Mouse (Mus musculus) left cerebral cortex, postnatal 36 days (tissue): Measurements from ENCODE around the gene Tgfbr3. TPM values are rescaled to one million over a fixed set of nuclear protein-coding genes. Genes with fewer than 3 reads are reported as not detected.
"Not testable (repeated sequence)": the region's sequence is repeated elsewhere in the genome, so short reads cannot be mapped to it uniquely, and the experiment has no call there.

ENCODE experiments used
- DNase-seq, 2 experiments: peaks; one replicate each; pipeline ENCODE4 v3.0.0; 2021 to 2022; ENCODE audit warnings: low spot score in 2 of 2, mixed read lengths in 1 of 2
- intact Hi-C: fragments of 180-260 bp; cut with DNase I; formaldehyde crosslinking; loops from one replicate; pipeline ENCODE4 v1.15.1; 2025
- total RNA-seq, 2 experiments: library from RNA; stranded (reverse); gene quantifications; 2 replicates each; pipeline ENCODE4 v1.2.3; 2021

Gene Tgfbr3
- total RNA-seq, 2 experiments from 2014 or later = 7.9 to 10.1 TPM

DNA sequence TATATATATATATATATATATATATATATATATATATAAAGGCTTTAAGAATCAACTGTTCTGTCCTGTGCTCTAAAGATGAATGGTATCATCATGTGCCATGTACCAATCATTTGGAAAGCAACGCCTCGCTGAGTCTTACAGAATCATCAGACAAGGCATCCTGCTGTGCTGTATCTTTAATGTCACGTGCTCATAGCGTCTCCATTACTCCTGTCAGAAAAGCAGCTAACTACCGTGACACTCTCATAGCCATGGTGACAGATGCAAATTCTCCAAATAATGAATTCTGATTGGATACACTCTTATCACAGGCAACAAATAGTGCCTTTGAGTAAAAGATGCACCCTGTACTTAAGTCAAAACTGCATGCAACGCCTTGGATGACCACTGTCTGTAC is 40.7 kb downstream of the Tgfbr3 start:
- intact Hi-C loops = no loop called here
- DNase-seq = no peak

DNA sequence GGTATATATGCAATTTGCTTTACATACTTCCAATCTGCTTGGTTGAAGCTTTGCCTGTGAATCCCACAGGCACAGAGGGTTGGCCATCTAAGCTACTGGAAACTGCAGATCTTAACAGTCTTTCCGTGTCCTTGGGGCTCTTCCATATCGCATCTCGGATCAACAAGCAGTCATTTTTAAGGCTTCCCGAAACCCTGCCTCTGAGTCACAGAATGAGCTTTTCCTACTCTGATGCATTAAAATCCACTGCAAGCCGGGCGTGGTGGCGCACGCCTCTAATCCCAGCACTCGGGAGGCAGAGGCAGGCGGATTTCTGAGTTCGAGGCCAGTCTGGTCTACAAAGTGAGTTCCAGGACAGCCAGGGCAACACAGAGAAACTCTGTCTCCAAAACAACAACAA is 41.1 kb downstream of the Tgfbr3 start:
- DNase-seq, intact Hi-C loops: not testable (repeated sequence)

DNA sequence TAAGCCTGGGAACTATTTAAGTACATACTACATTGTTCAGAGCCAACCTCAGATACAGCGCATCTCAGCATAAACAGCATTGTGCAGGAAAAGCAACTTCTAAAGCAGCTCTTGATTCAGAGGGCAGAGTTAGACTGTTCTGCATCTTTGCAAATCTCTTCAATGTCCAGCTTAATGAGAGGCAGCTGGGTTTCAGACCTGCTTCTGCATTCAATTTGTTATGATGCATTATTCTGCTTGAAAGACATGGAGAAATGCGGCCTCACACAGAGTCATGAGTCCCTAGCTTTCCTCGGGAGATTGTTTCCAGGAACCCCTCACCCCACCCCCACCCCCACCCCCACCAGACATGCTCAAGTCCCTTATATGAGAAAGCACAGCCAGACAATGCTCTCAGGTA is 41.6 kb downstream of the Tgfbr3 start:
- DNase-seq = no peak
- intact Hi-C loops = no loop called here

DNA sequence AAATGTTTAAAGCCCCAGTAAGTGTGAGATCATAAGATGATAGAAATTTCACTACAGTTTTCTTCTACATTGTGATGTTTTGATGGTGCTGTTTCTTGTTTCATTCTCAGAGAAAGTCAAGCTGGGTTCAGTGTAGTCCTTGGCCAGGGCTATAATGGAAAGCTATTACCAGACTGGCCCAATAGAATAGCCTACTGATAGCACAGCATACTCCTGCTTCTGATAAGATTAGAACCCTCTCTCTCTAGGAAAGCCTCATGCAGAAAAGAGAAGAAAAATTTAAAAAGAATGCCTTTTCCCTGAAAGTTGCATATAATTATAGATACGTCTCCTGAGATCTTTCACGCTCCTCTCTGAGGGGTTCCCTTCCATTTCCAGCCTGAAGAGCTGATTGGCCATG is 46.0 kb downstream of the Tgfbr3 start:
- intact Hi-C loops = no loop called here

DNA sequence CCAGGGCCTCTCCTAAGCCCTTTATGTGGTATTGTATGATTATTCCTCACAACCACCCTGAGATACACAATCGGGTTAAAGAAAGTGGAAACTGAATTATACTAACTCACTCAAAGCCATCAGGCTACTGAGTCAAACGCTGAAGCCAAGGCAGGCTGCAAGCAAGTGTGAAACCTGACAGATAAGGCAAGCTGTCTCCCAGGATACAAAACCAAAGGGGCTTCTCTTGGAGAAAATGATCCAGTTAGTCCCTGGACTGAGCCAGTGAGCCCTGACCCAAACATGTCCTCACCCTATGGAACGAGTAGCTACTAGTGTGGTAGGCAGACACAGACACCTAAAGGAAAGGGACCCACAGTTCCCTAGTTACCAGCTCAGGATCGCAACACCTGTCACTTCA is 46.4 kb downstream of the Tgfbr3 start:
- intact Hi-C loops = no loop called here
- DNase-seq = no peak

More for the DNA sequence above, 46.0 kb downstream of the Tgfbr3 start:
- DNase-seq = no peak

DNA sequence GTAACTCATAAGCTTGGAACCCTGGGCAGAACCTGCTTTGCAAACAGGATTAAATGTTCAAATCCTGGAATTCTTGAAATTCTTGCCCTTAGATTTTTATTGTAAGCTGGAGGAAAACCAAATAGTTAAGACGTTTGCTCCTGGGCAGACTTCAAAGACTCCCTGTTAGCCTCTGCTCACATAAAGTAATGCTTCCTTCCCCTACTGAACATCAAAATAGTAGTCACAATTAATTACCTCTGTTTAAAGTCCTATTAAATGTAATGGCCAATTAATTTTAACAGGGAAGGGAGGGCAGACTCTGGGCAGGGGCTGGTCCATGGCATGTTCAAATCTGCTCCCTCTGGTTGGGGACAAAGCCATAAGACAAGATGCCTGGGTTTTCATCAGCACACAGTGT is 49.2 kb downstream of the Tgfbr3 start:
- no peak for DNase-seq
- intact Hi-C loops = no loop called here

DNA sequence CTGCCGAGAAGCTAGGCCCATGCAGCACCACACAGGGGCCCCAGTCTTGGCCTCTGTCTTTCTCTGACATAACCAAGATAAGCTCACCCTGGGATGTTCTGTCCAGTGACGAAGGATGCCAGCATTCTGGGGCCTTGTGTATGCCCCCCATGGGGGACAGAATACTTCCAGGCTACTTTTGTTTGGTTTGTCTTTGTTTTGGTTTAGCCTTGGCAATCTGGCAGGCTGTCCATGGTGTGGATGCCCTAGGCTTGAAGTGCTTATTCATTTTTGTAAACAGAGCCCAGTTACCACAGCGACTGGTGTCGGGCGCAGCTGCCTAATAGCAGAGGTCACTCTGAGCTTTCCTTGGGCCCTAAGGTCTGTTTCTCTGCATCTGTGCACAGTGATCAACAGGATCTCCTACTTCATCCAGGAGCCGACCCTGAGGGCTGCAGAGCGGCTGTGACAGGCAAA is 51.4 kb downstream of the Tgfbr3 start:
- no peak for DNase-seq
- intact Hi-C loops = no loop called here

DNA sequence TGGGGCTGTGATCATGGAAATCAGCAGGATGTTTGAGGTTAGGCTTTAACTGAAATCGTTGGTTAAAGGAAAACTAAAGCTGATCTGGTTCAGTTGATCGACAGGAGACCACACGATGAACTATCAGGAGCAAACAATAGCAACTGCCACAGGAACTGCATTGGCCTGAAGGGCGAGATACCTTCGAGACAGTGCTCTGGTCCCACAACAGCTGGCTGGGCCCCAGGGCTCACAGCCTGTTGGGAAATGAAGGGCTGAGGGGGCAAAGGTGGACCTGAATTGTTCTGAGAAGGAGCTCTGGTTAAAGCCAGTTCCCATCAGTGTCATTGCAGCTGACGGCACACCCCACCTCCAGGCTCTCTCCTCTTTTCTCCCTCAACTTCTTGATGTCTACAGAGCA is 52.5 kb downstream of the Tgfbr3 start:
- intact Hi-C loops = no loop called here
- no peak for DNase-seq

DNA sequence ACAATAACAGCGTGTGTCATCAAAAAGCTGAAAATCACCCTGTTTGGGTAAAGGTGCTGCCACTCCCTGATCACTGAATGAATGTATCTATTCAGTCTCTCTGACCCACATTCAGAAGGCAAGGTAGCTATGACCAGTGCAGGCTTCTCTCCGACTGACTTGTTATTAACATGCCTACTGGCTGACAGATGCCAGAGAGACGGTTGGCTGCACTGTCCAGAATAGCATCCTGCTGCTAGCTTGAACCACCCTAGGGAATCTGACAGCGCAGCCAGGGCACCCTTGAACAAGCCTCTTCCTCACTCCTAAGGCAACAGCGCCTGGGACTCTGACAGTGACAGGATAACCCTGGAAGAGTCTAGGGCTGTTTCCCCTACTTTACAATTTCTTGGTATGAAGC is 53.4 kb downstream of the Tgfbr3 start:
- intact Hi-C loops = no loop called here
- no peak for DNase-seq

DNA sequence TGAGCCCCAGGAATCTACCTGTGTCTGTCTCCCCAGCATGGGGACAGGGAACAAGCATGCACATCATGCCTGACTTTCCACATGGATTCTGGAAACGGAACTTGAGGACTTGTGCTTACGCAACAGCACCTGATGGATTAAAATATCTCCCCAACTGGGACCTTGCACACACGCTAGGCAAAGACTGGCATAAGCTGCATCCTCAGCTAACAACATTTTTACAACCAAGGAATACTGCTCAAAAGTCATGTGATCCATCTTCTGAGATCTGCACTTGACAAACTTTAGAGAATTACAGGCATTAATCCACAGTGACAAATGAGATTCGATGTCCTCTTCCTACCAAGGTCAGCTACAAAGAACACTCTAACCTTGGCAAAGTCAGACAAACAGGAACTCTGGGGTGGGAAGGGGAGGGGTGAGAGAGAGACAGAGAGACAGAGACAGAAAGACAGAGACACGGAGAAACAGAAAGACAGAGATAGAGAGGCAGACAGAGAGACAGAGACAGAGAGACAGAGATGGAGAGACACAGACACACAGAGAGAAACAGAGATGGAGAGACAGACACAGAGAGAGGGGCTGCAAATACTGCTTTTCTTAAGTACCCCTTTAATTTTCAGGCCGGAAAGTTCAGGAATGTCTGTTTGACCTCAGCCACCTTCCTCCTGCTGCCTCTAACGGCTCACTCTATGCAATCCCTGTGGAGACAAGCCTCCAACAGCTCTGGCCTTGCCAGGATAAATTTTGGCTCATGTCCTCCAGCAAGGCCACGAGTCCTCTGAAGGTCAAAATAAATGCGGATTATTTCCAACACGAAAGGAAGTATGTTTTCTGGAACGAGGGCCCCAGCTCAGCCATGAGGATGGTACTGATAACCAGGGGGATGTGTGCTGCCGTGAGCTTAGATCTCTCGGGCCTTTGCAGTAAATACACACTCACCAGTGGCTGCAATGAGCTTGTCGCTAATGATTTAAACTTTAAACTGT is 55.8 kb downstream of the Tgfbr3 start:
- intact Hi-C loops = no loop called here

DNA sequence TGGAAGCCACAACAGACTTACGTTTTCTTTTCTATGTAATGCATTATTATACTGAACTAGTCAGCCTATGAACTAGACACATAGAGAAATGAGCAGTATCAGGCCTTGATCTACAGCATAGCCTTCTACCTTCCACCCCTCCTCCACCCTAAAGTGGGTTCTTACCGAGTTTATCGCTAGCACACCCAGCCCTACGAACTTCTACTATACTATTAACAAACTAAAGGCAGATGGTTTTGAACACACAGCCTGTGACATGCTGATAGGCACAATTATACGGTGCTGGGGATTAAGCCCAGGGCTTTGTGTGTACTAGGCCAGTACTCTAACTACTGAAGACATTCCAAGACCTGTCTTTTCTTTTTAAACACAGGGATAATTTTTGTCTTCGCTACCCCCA is 59.2 kb downstream of the Tgfbr3 start:
- intact Hi-C loops = no loop called here
- DNase-seq = no peak

More for the DNA sequence above, 55.8 kb downstream of the Tgfbr3 start:
- DNase-seq = no peak

DNA sequence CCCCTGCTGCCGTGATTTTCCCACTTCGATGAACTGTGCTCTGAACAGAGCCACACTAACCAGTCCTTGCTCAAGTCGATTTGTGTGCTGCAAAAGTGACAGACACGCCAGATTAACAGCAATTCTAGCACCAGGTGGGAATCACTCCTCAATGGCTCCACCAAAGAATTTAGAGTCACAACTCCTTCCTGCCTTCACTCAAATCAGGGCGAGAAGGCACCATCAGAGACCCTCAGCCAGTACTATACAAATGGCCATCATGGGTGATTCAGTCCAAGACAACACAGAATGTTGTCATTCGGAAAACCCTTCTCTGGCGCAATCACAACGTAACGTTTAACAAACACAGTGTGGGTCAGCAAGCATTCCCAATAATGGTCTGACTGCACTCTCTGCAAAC is 60.4 kb downstream of the Tgfbr3 start:
- intact Hi-C loops = no loop called here
- DNase-seq = no peak

DNA sequence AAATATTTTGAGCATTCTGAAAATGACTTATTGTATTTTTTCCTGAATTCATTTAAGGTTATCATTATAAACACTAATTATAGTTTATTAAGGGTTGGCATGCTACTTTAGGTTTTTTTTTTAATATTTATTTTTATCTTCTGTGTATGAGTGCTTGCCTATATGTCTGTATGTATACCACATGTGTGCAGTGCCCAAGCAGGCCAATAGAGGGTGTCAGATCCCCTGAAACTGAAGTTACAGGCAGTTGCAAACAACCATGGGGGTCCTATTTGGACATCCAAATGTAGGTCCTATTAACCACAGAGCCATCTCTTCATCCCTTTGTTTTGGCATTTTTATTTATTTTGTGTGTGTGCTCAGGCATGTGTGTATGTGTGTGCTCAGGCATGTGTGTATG is 61.8 kb downstream of the Tgfbr3 start:
- intact Hi-C loops = no loop called here
- DNase-seq = no peak

DNA sequence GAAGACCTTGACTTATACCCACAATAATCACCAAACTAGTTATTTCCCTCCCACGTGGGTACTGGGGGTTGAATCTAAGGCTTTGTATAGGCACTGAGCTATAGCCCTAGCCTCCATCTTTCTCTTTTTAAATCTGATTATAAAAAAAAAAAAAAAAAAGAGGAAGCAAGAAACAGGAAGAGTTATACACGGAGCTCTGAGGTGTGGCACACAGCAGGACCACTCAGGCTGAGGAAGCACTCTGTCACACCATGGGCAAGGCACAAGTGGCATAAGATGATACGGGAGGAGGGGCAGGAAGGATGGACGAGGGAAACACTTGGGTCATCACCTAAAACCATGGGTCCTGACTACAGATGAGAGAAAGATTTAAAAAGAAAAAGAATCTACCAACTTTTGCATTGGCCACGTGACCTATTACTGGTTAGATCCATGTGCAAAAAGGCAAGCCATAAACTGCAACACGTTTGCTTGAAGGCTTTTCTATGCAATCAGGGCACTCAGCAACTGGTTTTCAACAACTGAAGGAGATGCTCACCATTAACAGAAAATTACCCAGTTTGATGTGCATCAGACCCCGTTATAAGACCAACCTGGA is 64.5 kb downstream of the Tgfbr3 start:
- DNase-seq = no peak
- intact Hi-C loops = no loop called here

DNA sequence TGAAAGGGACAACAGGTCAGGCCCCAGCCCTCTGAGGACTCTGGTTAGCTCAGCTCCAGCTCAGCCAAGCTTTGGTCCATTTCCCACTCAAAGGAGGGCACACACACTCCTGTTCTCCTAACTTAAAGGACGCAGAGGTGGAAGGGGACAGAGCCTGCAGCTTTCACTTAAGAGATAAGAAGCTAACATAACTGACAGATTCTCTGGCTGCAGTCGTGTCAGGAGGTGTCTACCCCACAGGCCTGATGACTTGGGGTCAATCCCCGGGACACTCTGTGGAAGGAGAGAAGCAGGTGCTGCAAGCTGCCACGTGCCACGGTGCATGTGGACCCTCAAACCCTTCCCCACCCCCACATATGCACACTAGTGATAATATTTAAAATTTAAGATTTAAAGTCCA is 65.3 kb downstream of the Tgfbr3 start:
- intact Hi-C loops = no loop called here
- no peak for DNase-seq

DNA sequence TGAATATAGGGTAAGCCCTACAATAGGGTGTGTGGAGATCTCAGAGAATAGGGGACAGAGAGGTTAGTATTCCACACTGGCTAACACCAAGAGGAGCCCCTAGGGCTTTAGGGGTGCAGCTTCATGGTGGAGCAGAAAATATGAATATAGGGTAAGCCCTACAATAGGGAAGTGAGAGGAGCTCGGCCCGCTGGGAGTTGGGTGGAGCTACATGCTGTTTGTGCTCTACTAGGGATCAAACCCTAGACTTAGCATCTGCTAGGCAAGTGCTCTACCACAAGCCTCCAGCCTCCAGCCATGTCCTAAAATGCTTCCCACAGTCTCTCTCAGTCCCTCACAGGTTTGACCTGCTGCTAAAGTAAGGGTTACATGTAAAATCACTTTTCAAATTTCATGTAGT is 65.9 kb downstream of the Tgfbr3 start:
- intact Hi-C loops, DNase-seq: not testable (repeated sequence)

DNA sequence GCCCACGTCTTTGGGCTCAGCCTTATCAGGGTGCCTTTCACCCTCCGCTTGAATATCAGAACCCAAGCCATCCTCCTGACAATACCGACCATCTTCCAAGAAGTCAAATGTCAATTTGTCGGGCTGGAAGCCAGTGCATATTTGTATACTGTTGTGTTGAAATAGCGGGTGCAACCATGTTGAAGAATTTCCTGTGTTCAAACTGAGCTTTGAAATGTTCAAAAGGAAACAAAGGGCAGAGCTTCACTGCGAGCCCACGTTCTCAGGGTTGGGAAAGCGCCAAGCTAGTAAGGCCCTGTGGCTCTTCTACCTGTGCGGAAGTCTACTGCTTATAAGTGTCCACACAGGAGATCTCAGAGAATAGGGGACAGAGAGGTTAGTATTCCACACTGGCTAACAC is 66.4 kb downstream of the Tgfbr3 start:
- intact Hi-C loops = no loop called here
- no peak for DNase-seq

DNA sequence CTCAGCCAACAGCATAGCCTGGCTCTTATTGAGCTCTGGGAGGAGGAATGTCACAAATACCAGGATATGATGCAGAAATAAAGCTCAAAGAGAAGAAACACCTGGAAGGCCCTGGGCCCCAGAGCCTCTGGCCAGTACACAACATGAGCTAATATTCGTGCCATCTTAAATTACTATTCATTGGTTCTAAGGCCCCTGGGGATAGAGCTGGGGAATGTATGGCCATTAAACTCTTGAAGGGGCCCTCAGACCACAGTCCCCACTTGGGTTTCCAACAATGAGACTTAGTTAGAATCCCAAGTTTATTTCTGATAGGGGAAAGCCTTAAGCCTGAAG is 66.8 kb downstream of the Tgfbr3 start:
- no peak for DNase-seq
- intact Hi-C loops = no loop called here

DNA sequence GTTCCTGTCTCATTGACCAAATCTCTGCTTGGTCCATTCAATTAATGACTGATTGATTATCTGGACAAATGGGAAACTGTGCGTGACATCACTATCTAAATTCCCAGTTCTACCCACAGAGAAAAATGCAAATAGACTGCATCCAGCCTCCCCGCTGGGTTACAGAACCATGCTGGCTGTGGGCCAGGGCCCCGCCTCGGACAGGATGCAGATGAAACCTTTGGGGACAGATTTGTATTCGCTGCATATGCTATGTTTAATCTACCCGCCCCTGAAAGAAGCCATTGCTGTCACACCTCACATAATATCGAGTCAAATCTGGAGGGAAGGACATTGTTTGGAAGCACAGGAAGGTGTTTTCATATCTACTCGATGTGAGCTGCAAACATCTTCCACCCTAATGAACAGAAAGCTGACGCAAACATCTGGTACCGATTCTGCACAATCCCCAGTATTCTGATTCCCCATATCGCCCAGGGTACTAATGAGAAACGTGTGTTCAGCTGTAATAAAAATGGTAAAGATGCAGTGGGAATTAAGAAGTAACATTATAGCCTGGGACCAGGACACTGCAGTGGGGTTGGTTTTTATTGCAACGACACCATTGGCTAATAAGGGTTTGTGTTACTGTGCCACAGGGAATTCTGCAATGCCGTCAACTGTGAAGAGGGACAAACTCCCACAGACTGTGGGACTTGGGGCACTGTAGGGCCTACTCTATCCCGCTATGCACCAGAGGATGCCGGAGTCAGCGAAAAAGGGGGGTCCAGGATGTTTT is 67.3 kb downstream of the Tgfbr3 start:
- intact Hi-C loops = no loop called here
- DNase-seq = no peak

DNA sequence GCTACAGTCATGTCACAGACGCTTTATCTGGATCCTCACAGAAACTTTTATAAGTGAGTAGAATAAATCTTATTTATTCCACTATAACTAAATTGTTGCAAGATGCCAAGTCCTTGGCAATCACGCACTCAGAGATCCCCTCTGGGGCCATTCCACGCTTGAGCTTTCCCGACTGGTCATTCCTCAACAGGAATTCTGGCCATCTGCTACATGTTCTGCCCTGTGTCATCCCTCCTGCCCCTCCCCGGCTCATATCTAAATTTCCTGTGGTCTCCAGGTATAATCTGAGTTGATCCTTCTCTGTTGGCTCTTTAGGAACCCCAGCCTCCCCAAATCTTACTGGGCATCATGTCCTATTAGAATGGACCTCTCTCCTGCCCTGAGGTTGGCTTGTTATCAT is 68.5 kb downstream of the Tgfbr3 start:
- intact Hi-C loops = no loop called here
- no peak for DNase-seq
